Mouse (Mus musculus) liver, postnatal 0 days (tissue): ENCODE measurements around the gene 1110017D15Rik. TPM values are rescaled to one million over a fixed set of nuclear protein-coding genes. Genes with fewer than 3 reads are reported as not detected.
A peak's percentile ranks its signal among the peaks of the same experiment; 100 is the strongest.

ENCODE experiments used
- ATAC-seq: fragments of 200-750 bp; cut with Nextera tagmentation; 2 replicates; pipeline ENCODE4 v1.8.0; 2017; ENCODE audit warnings: mild to moderate bottlenecking, moderate library complexity
- DNase-seq: peaks from one replicate; pipeline ENCODE4 v3.0.0-alpha.2; 2016
- H3K27ac ChIP-seq: fragments of 300-500 bp; sonication (generic); 2 replicates; pipeline ENCODE4 v1.5.1; 2014; ENCODE audit warnings: antibody characterized with exemption, moderate library complexity, mild to moderate bottlenecking, low read depth
- H3K27me3 ChIP-seq: fragments of 300-500 bp; sonication (generic); 2 replicates; pipeline ENCODE4 v1.6.1; 2014; ENCODE audit warnings: low read length, control low read depth, mixed read lengths; ENCODE audit not compliant: insufficient read depth
- H3K36me3 ChIP-seq: fragments of 300-500 bp; sonication (generic); replicated peaks from 2 replicates; pipeline ENCODE4 v1.6.1; 2014; ENCODE audit warnings: mild to moderate bottlenecking, control low read depth, low read length, moderate library complexity, mixed read lengths; ENCODE audit not compliant: insufficient read depth
- H3K4me1 ChIP-seq: fragments of 300-500 bp; sonication (generic); 2 replicates; pipeline ENCODE4 v1.6.1; 2014; ENCODE audit warnings: antibody characterized with exemption, mild to moderate bottlenecking, control low read depth; ENCODE audit not compliant: insufficient read depth
- H3K4me2 ChIP-seq: fragments of 300-500 bp; sonication (generic); 2 replicates; pipeline ENCODE4 v1.6.1; 2014; ENCODE audit warnings: low read depth, mild to moderate bottlenecking, low read length, moderate library complexity, mixed read lengths
- H3K4me3 ChIP-seq: fragments of 300-500 bp; sonication (generic); 2 replicates; pipeline ENCODE4 v1.5.1; 2014; ENCODE audit warnings: low read depth, low read length
- H3K9ac ChIP-seq: fragments of 300-500 bp; sonication (generic); replicated peaks from 2 replicates; pipeline ENCODE4 v1.6.1; 2014; ENCODE audit warnings: mild to moderate bottlenecking, moderate library complexity
- H3K9me3 ChIP-seq: fragments of 300-500 bp; sonication (generic); 2 replicates; pipeline ENCODE4 v1.6.1; 2016; ENCODE audit warnings: mild to moderate bottlenecking, control low read depth, low read length, mixed read lengths
- CTCF ChIP-seq: sonication (generic); IDR thresholded peaks from 2 replicates; pipeline ENCODE4 v1.5.1; 2016; ENCODE audit warnings: antibody characterized with exemption, low read depth
- EP300 ChIP-seq: IDR thresholded peaks from 2 replicates; pipeline ENCODE4 v1.6.1; 2016; ENCODE audit warnings: antibody characterized with exemption, low read depth, mild to moderate bottlenecking
- WGBS: fragments of 180-500 bp; shearing (Covaris S2); extraction: QIAGEN DNeasy Blood & Tissue Kit; methylation state at CpG from one replicate; pipeline ENCODE4 v1.1.7; 2014; ENCODE audit not compliant: insufficient replicate concordance; 5-methylcytosine and 5-hydroxymethylcytosine counted together
- polyA plus RNA-seq: library from polyadenylated mRNA; unstranded; fragments of >200 nt; fragmentation: Nextera tagmentation; extraction: Ambion mirVana; gene quantifications from 2 replicates; pipeline ENCODE4 v1.2.1, GENCODE M21; 2015

The 1110017D15Rik gene
- polyA plus RNA-seq, 1 experiment from 2014 or later, result not detected

DNA sequence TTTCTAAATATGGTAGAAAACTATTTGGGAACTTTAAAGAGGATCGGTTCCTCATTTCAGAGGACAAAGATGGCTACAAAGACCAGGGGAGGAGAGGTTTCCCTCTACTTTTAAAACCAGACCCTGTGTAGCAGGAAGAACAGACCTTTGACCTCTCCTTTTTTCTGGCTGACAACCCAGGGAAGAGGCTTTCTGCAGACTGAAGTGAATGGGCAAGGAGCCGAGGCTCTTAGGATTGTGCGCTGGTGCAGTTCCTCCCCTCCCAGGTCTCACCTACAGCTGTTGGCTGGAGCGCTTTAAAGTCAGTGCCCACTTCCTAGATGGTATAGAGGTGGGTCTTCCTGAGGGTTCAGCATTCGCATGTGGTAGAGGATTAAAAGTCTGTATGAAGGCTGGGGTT is 20.1 kb downstream of the 1110017D15Rik start:
- DNase-seq (no peak), ATAC-seq (no peak)
- peaks cover 51% of the 10 kb centered on the region for H3K27me3 ChIP-seq
- TF ChIP-seq EP300 (no peak), CTCF (no peak)
- WGBS, result 52% methylated on average over 5 of the region's 5 CpGs
- H3K9ac ChIP-seq, result no peak overlapping the region
- H3K4me1 ChIP-seq, result peaks cover 31% of the 10 kb centered on the region
- H3K9me3 ChIP-seq, result no peaks in the 10 kb centered on the region
- no peak overlapping the region for H3K4me2 ChIP-seq
- H3K4me3 ChIP-seq, result no peak overlapping the region
- H3K36me3 ChIP-seq, result no peaks in the 10 kb centered on the region
- H3K27ac ChIP-seq, result no peak overlapping the region

DNA sequence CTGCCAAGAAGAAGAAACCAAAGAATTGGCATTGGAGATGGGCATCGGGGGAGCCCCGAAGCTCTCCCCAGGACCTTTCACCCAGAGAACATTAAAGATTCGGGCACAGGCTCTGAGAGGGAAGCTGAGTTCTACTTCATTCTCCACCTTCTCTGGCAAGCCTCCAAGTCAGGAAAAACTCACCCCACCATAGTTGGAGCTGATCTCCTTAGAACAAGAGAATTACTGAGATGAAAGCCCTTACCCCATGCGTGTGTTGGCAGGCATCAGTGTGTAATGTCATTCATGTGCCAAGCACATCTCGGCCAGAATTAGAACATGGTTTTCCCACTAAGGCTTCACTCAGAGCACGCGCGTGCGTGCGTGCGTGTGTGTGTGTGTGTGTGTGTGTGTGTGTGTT is 21.3 kb downstream of the 1110017D15Rik start:
- Histone ChIP-seq H3K9me3 (no peaks in the 10 kb centered on the region), H3K27ac (no peak overlapping the region), H3K36me3 (no peaks in the 10 kb centered on the region), H3K4me1 (peaks cover 24% of the 10 kb centered on the region), H3K27me3 (peaks cover 45% of the 10 kb centered on the region), H3K9ac (no peak overlapping the region), H3K4me3 (no peak overlapping the region), H3K4me2 (no peak overlapping the region)
- no peak for DNase-seq
- 77% methylated on average over 11 of the region's 11 CpGs for WGBS
- no peak for ATAC-seq
- TF ChIP-seq EP300 (no peak), CTCF (no peak)

DNA sequence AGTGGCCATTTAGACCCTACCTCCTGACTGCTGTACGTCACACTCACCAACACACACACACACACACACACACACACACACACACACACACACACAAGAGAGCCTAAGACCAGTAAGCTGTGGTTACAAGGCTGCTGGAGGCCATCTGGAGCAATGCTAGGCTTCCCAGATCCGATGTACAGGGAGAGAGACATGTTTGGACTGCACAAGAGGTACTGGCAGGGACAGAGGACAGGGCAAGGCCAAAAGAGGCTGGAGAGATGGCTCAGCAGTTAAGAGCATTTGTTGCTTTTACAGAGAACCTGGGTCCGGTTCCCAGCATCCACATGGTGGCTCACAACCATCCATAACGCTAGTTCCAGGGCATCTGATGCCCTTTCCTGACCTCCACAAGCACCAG is 22.1 kb downstream of the 1110017D15Rik start:
- no peak overlapping the region for H3K27ac ChIP-seq

DNA sequence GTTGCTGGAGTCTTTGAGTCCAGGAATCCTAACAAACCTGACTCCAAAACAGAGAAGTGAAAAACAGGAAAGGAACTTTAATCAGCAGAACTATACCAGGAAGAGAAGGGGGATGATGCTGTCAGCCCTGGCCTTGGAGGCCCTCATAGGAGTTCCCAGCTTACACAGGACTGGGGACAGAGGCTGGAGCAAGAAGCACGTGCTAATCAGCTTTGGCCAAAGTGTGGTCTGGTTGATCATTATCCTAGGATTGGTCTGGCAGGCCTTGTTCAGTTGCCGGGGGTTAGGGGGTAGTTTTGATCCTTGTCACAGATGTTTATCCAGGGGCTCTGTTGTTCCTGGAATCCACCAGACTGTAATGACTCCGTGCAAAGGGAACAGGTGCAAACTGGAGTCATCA is 22.8 kb downstream of the 1110017D15Rik start:
- Histone ChIP-seq H3K4me1 (peaks cover 24% of the 10 kb centered on the region), H3K9ac (no peak overlapping the region), H3K4me2 (no peak overlapping the region), H3K27ac (no peak overlapping the region), H3K27me3 (peaks cover 32% of the 10 kb centered on the region), H3K9me3 (no peaks in the 10 kb centered on the region), H3K4me3 (no peak overlapping the region), H3K36me3 (no peaks in the 10 kb centered on the region)
- no peak for TF ChIP-seq EP300
- TF ChIP-seq CTCF, result no peak
- WGBS, result 25% methylated on average over 3 of the region's 3 CpGs
- ATAC-seq (peak; percentile 66), DNase-seq (no peak)

More for the DNA sequence above, 22.1 kb downstream of the 1110017D15Rik start:
- Histone ChIP-seq H3K4me1 (peaks cover 24% of the 10 kb centered on the region), H3K4me3 (no peak overlapping the region), H3K4me2 (no peak overlapping the region), H3K36me3 (no peaks in the 10 kb centered on the region), H3K27me3 (peaks cover 38% of the 10 kb centered on the region), H3K9ac (no peak overlapping the region), H3K9me3 (no peaks in the 10 kb centered on the region)
- DNase-seq, result no peak
- TF ChIP-seq EP300, result no peak
- TF ChIP-seq CTCF, result no peak
- WGBS, result 63% methylated on average over 4 of the region's 4 CpGs
- ATAC-seq, result no peak

DNA sequence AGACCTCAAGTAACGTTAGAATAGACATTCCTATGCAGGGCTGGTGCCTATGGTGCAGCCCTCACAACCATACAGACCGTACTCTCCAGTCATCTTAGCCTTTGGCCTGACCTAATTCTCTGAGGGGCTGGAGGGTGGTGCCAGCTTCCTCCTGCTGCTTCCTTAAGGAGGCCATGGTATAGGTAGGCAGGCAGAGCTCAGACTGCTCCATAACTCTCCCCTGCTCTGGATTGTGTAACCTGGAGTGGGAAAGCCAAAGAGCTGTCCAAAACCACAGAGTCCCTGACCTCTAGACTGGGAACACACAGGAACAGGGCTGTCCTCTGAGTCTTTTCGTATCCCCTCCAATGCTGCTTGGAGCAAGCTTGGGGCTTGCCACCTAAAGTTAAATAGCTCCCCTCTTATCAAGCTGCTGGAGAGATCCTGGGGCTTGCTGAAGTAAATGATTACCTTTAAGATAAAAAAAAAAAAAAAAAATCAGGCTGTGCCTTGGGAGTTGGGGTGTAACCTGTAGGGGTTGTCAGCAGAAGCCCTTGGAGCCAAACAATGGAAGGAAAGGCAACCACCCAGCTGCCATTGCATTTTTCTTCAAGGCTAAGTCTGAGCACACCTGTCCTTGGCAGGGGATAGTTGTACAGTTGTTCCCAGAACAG is 23.5 kb downstream of the 1110017D15Rik start:
- Histone ChIP-seq H3K4me2 (no peak overlapping the region), H3K4me3 (no peak overlapping the region), H3K9me3 (no peaks in the 10 kb centered on the region), H3K9ac (no peak overlapping the region), H3K27me3 (peaks cover 24% of the 10 kb centered on the region), H3K4me1 (peaks cover 18% of the 10 kb centered on the region), H3K36me3 (no peaks in the 10 kb centered on the region), H3K27ac (no peak overlapping the region)
- TF ChIP-seq EP300, result no peak
- TF ChIP-seq CTCF, result no peak
- 57% methylated on average over 3 of the region's 3 CpGs for WGBS
- peak; percentile 33; the same call in 1 of the 2 replicates for ATAC-seq
- DNase-seq, result no peak

DNA sequence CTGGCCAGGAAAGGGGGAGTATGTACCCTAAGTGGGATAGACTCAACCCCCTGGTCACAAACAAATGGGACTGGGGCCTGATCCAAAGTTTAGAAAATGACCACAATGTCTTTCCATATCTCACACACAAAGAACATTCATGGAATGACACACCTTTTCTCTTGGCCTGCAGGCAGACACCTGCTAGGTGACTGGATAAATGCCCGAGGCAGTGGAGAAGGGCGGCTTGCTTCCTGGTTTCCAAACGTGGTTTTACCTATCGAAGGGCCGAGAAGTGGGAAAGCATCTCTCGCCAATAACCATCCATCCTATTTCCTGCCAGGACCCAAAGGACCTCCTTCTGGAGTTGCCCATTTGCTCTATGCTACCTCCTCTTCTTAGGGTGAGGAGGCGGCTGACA is 24.2 kb downstream of the 1110017D15Rik start:
- peaks cover 17% of the 10 kb centered on the region for H3K27me3 ChIP-seq
- H3K9ac ChIP-seq, result no peak overlapping the region
- no peak overlapping the region for H3K4me3 ChIP-seq
- 69% methylated on average over 7 of the region's 7 CpGs for WGBS
- H3K9me3 ChIP-seq, result no peaks in the 10 kb centered on the region
- peaks cover 12% of the 10 kb centered on the region for H3K4me1 ChIP-seq
- DNase-seq (no peak), ATAC-seq (no peak)
- H3K36me3 ChIP-seq, result no peaks in the 10 kb centered on the region
- no peak overlapping the region for H3K27ac ChIP-seq
- TF ChIP-seq CTCF, result no peak
- TF ChIP-seq EP300, result no peak
- H3K4me2 ChIP-seq, result no peak overlapping the region
